Comparison of ENCODE assay signal across 10 mouse cellular contexts in genomic region chr2:38349447-38350350, GRCm38 (mm10). TPM values are rescaled to one million over a fixed set of nuclear protein-coding genes. Genes with fewer than 3 reads are reported as not detected.
A peak's percentile ranks its signal among the peaks of the same experiment; 100 is the strongest.
DNase-seq lines count a peak whose midpoint lies in the region; TF ChIP-seq lines count a peak whose summit lies in the region.
"Had no signal": no experiment of that assay in that cellular context is flagged by ENCODE, and none has a peak within 500 bp of the region (broad histone marks: within the 10 kb centered on the region; RNA-seq: fewer than 3 reads in every experiment).

No protein-coding gene starts in this region.

- H3K27ac ChIP-seq in left cerebral cortex, adult 2 months, result no peak overlapping the region; the same call in 1 of the 2 replicates
- peak overlapping the region; percentile 96 for H3K27ac ChIP-seq in forebrain, embryonic 10.5 days

- H3K4me3 ChIP-seq in left cerebral cortex, adult 2 months, result peak overlapping the region; percentile 63; the same call in 1 of the 2 replicates
- peak overlapping the region; percentile 68 for H3K4me3 ChIP-seq in forebrain, embryonic 10.5 days
- peak overlapping the region; percentile 19 for H3K4me3 ChIP-seq in myocyte

- peaks cover 100% of the 10 kb centered on the region for H3K27me3 ChIP-seq in forebrain, embryonic 10.5 days (ENCODE audit: poor library complexity, severe bottlenecking)
- peaks cover 50% of the 10 kb centered on the region for H3K27me3 ChIP-seq in myocyte (ENCODE audit: control insufficient read depth, insufficient read depth, insufficient read length)

- H3K4me1 ChIP-seq in forebrain, embryonic 10.5 days, result peaks cover 82% of the 10 kb centered on the region

- TF ChIP-seq CTCF in left cerebral cortex, adult 2 months (IDR thresholded peaks at IDR 0.05), result no peak

- DNase-seq in left cerebral cortex, adult 2 months (ENCODE audit: extremely low spot score in 1 of 2, low spot score in 2 of 2), result no peak
- no peak for DNase-seq in left cerebral cortex, postnatal 10 days (ENCODE audit: extremely low spot score in 1 of 2, low spot score in 2 of 2)
- DNase-seq in forebrain, embryonic 10.5 days (ENCODE audit: extremely low spot score, low spot score), result no peak
- DNase-seq in induced T-regulatory cell, adult 2 months (ENCODE audit: low read depth), result peak; percentile 18
- DNase-seq in MN1 (ENCODE audit: low spot score), result no peak
- DNase-seq in natural killer cell, adult 2 months (ENCODE audit: low spot score in 2 of 2), result no peak
- no peak for DNase-seq in thymus, adult 18-20 months
- DNase-seq: gastrocnemius, postnatal 36 days; right cerebral cortex, postnatal 14 days had no signal

- TF ChIP-seq POLR2A in myocyte (IDR thresholded peaks at IDR 0.05; ENCODE audit: insufficient read length, low read depth), result no peak

- peaks cover 23% of the 10 kb centered on the region for H3K36me3 ChIP-seq in forebrain, embryonic 10.5 days (replicated peaks)
- no peaks in the 10 kb centered on the region for H3K36me3 ChIP-seq in myocyte (ENCODE audit: control insufficient read depth, insufficient read depth)

- WGBS in forebrain, embryonic 10.5 days, result 10% methylated on average over 12 of the region's 12 CpGs

- no peaks in the 10 kb centered on the region for H3K79me2 ChIP-seq in myocyte (ENCODE audit: control insufficient read depth, insufficient read depth)

- intact Hi-C loops in left cerebral cortex, adult 2 months (cut with DNase I), result loop anchor here (5.0 kb wide), 2 partner anchors 62 to 102 kb away; partner anchors contain the start of gene Dennd1a
- intact Hi-C loops in left cerebral cortex, postnatal 10 days (cut with DNase I), result loop anchor here (5.0 to 10.0 kb wide), 3 partner anchors 205 to 535 kb away; no protein-coding TSS in a partner anchor

- H3K4me2 ChIP-seq in myocyte (ENCODE audit: low read depth), result peak overlapping the region; percentile 72

- no peak overlapping the region for H3ac ChIP-seq in myocyte (ENCODE audit: control insufficient read depth, insufficient read length)

- no peaks in the 10 kb centered on the region for H3K9me3 ChIP-seq in forebrain, embryonic 10.5 days

TF ChIP-seq in myocyte, 11 proteins besides CTCF, POLR2A, EP300 and RAD21:
- TF ChIP-seq MYOD1 (IDR thresholded peaks at IDR 0.05; ENCODE audit: control insufficient read depth in 1 of 3, insufficient read length in 2 of 3, low read depth in 2 of 3), result no peak
- no peak for TF ChIP-seq MAX (IDR thresholded peaks at IDR 0.05; ENCODE audit: low read depth)
- TF ChIP-seq E2F4 (IDR thresholded peaks at IDR 0.05; ENCODE audit: insufficient read depth), result no peak
- no peak for TF ChIP-seq USF1 (IDR thresholded peaks at IDR 0.05; ENCODE audit: low read depth)
- TF ChIP-seq TCF12 (IDR thresholded peaks at IDR 0.05; ENCODE audit: insufficient read depth, poor library complexity, severe bottlenecking), result no peak
- TF ChIP-seq SRF (IDR thresholded peaks at IDR 0.05; ENCODE audit: control insufficient read depth, insufficient read length, low read depth), result no peak
- no peak for TF ChIP-seq POLR2AphosphoS2 (IDR thresholded peaks at IDR 0.05; ENCODE audit: insufficient read length, low read depth)
- TF ChIP-seq TCF3 (IDR thresholded peaks at IDR 0.05; ENCODE audit: insufficient read length, low read depth), result no peak

RNA-seq across cellular contexts. Expression of gene Lhx2, which starts 10.6 kb away (rescaled TPM):
- 10 to 100 TPM; 83.9 to 88.2 TPM for total RNA-seq in left cerebral cortex, adult 2 months (2021)
- total RNA-seq in left cerebral cortex, postnatal 10 days (2021), result 10 to 100 TPM; 76.1 to 77.7 TPM
- polyA plus RNA-seq in forebrain, embryonic 10.5 days (2016; fragmentation: Nextera tagmentation; extraction: Ambion mirVana), result 108 and 115 TPM in 2 replicates
- polyA plus RNA-seq in myocyte (2012; fragmentation: generic; extraction: Trizol), result 0.89 TPM
- total RNA-seq: gastrocnemius, postnatal 36 days had no signal
